Mouse (Mus musculus): ENCODE measurements around the gene Pds5a. TPM values are rescaled to one million over a fixed set of nuclear protein-coding genes. Genes with fewer than 3 reads are reported as not detected.

The Pds5a gene
- total RNA-seq, 1 experiment, result 161 TPM

GRCm38 (mm10) chr5:65557109-65557508, 141.0 kb downstream of the Pds5a start:
- no peak overlapping the region for H3K9ac ChIP-seq (ENCODE audit: insufficient read depth, low read depth, low read length, poor library complexity, severe bottlenecking)
- in situ Hi-C loops (cut with MboI; ENCODE audit: low sequenced_read_pairs in 2 of 2, unreplicated experiment in 2 of 2), result no loop called here
- no peaks in the 10 kb centered on the region for H3K9me3 ChIP-seq (ENCODE audit: control insufficient read depth, insufficient read depth, low read depth, low read length)
- TF ChIP-seq CHD2 (IDR thresholded peaks at IDR 0.05; ENCODE audit: low read depth, low read length), result no peak
- TF ChIP-seq ZNF384 (IDR thresholded peaks at IDR 0.05; ENCODE audit: low read depth, low read length), result no peak
- no peak for TF ChIP-seq MAFK (IDR thresholded peaks at IDR 0.05; ENCODE audit: insufficient read depth, low read depth, low read length)
- no peak for TF ChIP-seq HCFC1 (IDR thresholded peaks at IDR 0.05; ENCODE audit: borderline replicate concordance, insufficient read depth, low read length)
- no peak for TF ChIP-seq ZC3H11A (IDR thresholded peaks at IDR 0.05; ENCODE audit: borderline replicate concordance, low read depth, low read length)
- H3K4me3 ChIP-seq (ENCODE audit: insufficient read depth in 1 of 2, low read depth in 1 of 2, low read length in 2 of 2, poor library complexity in 1 of 2, severe bottlenecking in 1 of 2), result no peak overlapping the region
- H3K36me3 ChIP-seq (ENCODE audit: control insufficient read depth, insufficient read depth, low read length, poor library complexity, severe bottlenecking), result no peaks in the 10 kb centered on the region; the same call in 1 of the 2 replicates
- no peak for DNase-seq (ENCODE audit: low read depth, low spot score)
- H3K27ac ChIP-seq (ENCODE audit: insufficient read depth, low read depth, low read length, poor library complexity, severe bottlenecking), result no peak overlapping the region
- H3K4me1 ChIP-seq (ENCODE audit: control insufficient read depth in 2 of 2, insufficient read depth in 2 of 2, low read length in 2 of 2, poor library complexity in 1 of 2), result peaks cover 4 to 8% of the 10 kb centered on the region in 2 experiments; a peak in 3 of 4 replicates

Other genes with a start within 250 kb of the Pds5a start
- gene Gm43552, start 205.4 kb downstream of the Pds5a start, total RNA-seq (2012; rRNA removed), result not detected in 2 replicates
- 18.9 and 23.5 TPM in 2 replicates for gene Smim14, start 161.1 kb downstream of the Pds5a start, total RNA-seq (2012; rRNA removed)
- gene Ube2k, start 161.0 kb downstream of the Pds5a start, total RNA-seq (2012; rRNA removed), result 77.1 and 101 TPM in 2 replicates
- gene N4bp2, start 65.2 kb upstream of the Pds5a start, total RNA-seq (2012; rRNA removed), result 21.5 and 23.6 TPM in 2 replicates
- 0.21 and 0.27 TPM in 2 replicates for gene Rhoh, start 162.9 kb upstream of the Pds5a start, total RNA-seq (2012; rRNA removed)
- gene Chrna9, start 236.6 kb upstream of the Pds5a start, total RNA-seq (2012; rRNA removed), result 11.2 and 23.5 TPM in 2 replicates

All from ES-E14 (cell line).